Mouse (Mus musculus): ENCODE data around the gene Pigw. TPM values are rescaled to one million over a fixed set of nuclear protein-coding genes. Genes with fewer than 3 reads are reported as not detected.
A peak's percentile ranks its signal among the peaks of the same experiment; 100 is the strongest.
"Not testable (repeated sequence)": the region's sequence is repeated elsewhere in the genome, so short reads cannot be mapped to it uniquely, and the experiment has no call there.

The Pigw gene
- polyA plus RNA-seq, 1 experiment from 2014 or later, result 2.0 TPM

DNA sequence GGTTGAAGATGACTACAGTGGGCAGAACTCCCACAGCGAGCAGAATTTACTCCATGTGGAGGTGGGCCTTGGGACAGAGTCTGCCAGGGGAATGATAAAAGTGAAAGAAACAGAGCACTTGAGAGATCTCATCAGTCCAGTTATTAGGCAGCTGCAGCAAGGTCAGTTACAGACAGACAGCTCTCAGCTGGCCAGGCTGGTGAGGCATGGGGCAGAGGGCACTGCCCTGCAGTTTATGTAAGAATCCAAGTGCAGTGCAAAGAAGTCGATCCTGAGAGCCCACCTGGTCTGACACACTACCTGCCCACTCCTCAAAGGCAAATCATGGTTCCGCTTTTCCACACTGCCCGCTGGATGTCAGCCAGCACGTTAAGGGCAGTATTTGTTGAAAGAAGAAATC is 6.2 kb upstream of the Pigw start:
- WGBS (ENCODE audit: insufficient replicate concordance), result 87% methylated on average over 5 of the region's 5 CpGs
- H3K4me2 ChIP-seq, result no peak overlapping the region
- H3K4me1 ChIP-seq (ENCODE audit: control insufficient read depth, insufficient read depth, low read length), result peaks cover 2% of the 10 kb centered on the region
- ATAC-seq (replicated peaks; ENCODE audit: insufficient number of reproducible peaks, low FRiP score, low TSS enrichment), result no peak
- peaks cover 31% of the 10 kb centered on the region for H3K36me3 ChIP-seq (ENCODE audit: control insufficient read depth, insufficient read depth, low read length)
- no peaks in the 10 kb centered on the region for H3K9me3 ChIP-seq (replicated peaks; ENCODE audit: control insufficient read depth, low read length)
- no peak overlapping the region for H3K9ac ChIP-seq (ENCODE audit: low read depth, low read length)
- H3K4me3 ChIP-seq (ENCODE audit: low read depth, low read length), result no peak overlapping the region
- H3K27ac ChIP-seq (ENCODE audit: low read depth, low read length), result no peak overlapping the region
- H3K27me3 ChIP-seq (ENCODE audit: control insufficient read depth, insufficient read depth, low read length), result no peaks in the 10 kb centered on the region

DNA sequence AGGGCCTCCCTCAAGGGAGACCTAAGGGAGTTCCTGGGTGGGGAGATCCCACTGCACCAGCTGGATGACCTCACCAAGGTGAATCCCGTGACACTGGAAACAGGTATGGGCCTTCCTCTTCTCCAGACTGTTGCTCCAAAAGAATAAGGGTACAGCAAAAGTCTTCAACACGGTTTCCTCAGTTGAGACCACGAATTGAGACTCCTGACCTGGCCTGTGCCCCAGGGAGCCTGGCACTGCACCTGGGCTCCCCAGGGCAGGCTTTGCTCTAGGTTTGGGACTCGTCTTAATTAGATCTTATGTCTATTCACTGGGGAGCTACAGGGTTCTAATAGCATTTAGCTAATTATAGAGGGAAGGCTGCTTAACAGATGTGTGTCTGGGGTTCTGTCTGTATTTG is 5.2 kb upstream of the Pigw start:
- no peak for ATAC-seq (replicated peaks; ENCODE audit: insufficient number of reproducible peaks, low FRiP score, low TSS enrichment)
- H3K4me1 ChIP-seq (ENCODE audit: control insufficient read depth, insufficient read depth, low read length), result peaks cover 6% of the 10 kb centered on the region
- 85% methylated on average over 4 of the region's 4 CpGs for WGBS (ENCODE audit: insufficient replicate concordance)

DNA sequence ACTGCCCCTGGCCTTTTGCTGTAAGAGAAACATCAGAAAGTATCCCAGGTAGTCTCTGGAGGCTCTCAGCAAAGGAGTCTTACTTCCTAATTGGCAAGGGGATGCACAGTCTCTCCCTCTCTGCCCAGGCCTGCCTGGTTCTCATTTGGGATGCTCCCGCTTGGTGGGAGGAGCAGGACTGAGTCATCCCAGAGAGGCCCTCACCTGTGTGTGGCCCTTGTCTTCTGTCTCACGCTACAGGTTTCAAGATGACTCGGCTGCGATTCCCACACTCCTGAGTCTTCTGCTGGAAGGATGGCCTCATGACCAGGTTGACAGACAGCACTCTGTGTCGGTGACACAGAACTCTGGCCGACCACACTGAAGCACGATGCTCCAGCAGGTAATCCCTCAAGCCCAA is 2.3 kb upstream of the Pigw start:
- H3K27me3 ChIP-seq (ENCODE audit: control insufficient read depth, insufficient read depth, low read length), result no peaks in the 10 kb centered on the region
- H3K9me3 ChIP-seq (replicated peaks; ENCODE audit: control insufficient read depth, low read length), result no peaks in the 10 kb centered on the region
- H3K4me3 ChIP-seq (ENCODE audit: low read depth, low read length), result no peak overlapping the region
- WGBS (ENCODE audit: insufficient replicate concordance), result 90% methylated on average over 7 of the region's 7 CpGs
- no peak overlapping the region for H3K27ac ChIP-seq (ENCODE audit: low read depth, low read length)
- H3K9ac ChIP-seq (ENCODE audit: low read depth, low read length), result no peak overlapping the region
- peaks cover 6% of the 10 kb centered on the region for H3K4me1 ChIP-seq (ENCODE audit: control insufficient read depth, insufficient read depth, low read length)
- no peak overlapping the region for H3K4me2 ChIP-seq
- H3K36me3 ChIP-seq (ENCODE audit: control insufficient read depth, insufficient read depth, low read length), result peaks cover 22% of the 10 kb centered on the region
- ATAC-seq (replicated peaks; ENCODE audit: insufficient number of reproducible peaks, low FRiP score, low TSS enrichment), result no peak

More for the DNA sequence above, 5.2 kb upstream of the Pigw start:
- Histone ChIP-seq H3K9me3 (replicated peaks; ENCODE audit: control insufficient read depth, low read length) (no peaks in the 10 kb centered on the region), H3K36me3 (ENCODE audit: control insufficient read depth, insufficient read depth, low read length) (peaks cover 31% of the 10 kb centered on the region), H3K4me3 (ENCODE audit: low read depth, low read length) (no peak overlapping the region), H3K27ac (ENCODE audit: low read depth, low read length) (no peak overlapping the region), H3K27me3 (ENCODE audit: control insufficient read depth, insufficient read depth, low read length) (no peaks in the 10 kb centered on the region), H3K9ac (ENCODE audit: low read depth, low read length) (no peak overlapping the region), H3K4me2 (no peak overlapping the region)

DNA sequence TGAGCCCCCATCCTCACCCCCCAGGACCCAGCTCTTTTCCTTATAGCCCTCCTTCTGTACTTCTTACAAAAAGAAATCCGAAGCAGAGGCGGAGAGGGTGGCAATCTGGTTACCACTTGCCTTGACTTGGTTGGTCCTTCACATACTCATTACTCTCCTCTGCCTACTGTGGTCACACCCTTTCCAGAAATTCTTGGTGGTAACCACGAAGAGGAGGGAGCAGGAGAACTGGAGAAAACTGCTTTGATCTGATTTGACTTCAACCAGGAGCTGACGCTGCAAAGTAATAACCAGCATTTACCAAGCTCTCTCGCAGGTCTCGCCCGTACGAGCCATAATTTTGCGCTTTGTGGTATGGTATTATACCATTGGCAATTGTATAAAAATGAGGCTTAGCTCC is 886 bp upstream of the Pigw start:
- H3K27me3 ChIP-seq (ENCODE audit: control insufficient read depth, insufficient read depth, low read length), result no peaks in the 10 kb centered on the region
- H3K9me3 ChIP-seq (replicated peaks; ENCODE audit: control insufficient read depth, low read length), result no peaks in the 10 kb centered on the region
- peaks cover 17% of the 10 kb centered on the region for H3K36me3 ChIP-seq (ENCODE audit: control insufficient read depth, insufficient read depth, low read length)
- H3K4me1 ChIP-seq (ENCODE audit: control insufficient read depth, insufficient read depth, low read length), result peaks cover 6% of the 10 kb centered on the region
- H3K27ac ChIP-seq (ENCODE audit: low read depth, low read length), result peak overlapping the region; percentile 95
- H3K4me2 ChIP-seq, result peak overlapping the region; percentile 65
- ATAC-seq (replicated peaks; ENCODE audit: insufficient number of reproducible peaks, low FRiP score, low TSS enrichment), result no peak
- peak overlapping the region; percentile 97 for H3K9ac ChIP-seq (ENCODE audit: low read depth, low read length)
- peak overlapping the region; percentile 88 for H3K4me3 ChIP-seq (ENCODE audit: low read depth, low read length)
- 57% methylated on average over 9 of the region's 9 CpGs for WGBS (ENCODE audit: insufficient replicate concordance)

DNA sequence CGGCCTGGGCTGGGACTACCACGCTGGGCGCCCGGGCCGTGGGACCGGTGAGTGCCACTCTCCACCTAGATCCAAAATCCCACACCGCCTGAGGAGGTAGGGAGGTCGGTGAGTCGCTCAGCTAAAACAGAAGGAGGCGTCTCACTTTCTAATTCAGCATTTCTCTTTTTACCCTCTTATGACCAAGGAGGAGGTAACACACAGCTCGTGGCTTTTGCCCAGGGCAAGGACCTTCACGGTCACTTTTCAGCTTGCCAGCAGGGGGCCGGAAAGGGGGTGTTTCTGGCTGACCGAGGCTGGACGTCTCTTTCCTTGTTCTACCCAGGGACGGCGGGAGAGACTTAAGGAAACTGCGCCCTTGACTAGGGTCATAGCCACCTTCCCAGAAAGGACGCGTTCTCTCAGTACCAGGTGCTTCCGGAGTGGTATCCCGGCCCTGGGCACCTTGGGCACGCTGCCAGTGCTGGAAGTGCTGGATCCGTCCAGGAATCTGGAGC is 428 bp upstream of the Pigw start:
- H3K36me3 ChIP-seq (ENCODE audit: control insufficient read depth, insufficient read depth, low read length), result peaks cover 14% of the 10 kb centered on the region
- peak overlapping the region; percentile 65 for H3K4me2 ChIP-seq
- H3K27ac ChIP-seq (ENCODE audit: low read depth, low read length), result peak overlapping the region; percentile 95
- no peaks in the 10 kb centered on the region for H3K9me3 ChIP-seq (replicated peaks; ENCODE audit: control insufficient read depth, low read length)
- no peaks in the 10 kb centered on the region for H3K27me3 ChIP-seq (ENCODE audit: control insufficient read depth, insufficient read depth, low read length)
- ATAC-seq (replicated peaks; ENCODE audit: insufficient number of reproducible peaks, low FRiP score, low TSS enrichment), result peak; percentile 58
- H3K4me3 ChIP-seq (ENCODE audit: low read depth, low read length), result peak overlapping the region; percentile 88
- WGBS (ENCODE audit: insufficient replicate concordance), result under 1% methylated on average over 24 of the region's 24 CpGs
- peaks cover 6% of the 10 kb centered on the region for H3K4me1 ChIP-seq (ENCODE audit: control insufficient read depth, insufficient read depth, low read length)
- peak overlapping the region; percentile 97 for H3K9ac ChIP-seq (ENCODE audit: low read depth, low read length)

DNA sequence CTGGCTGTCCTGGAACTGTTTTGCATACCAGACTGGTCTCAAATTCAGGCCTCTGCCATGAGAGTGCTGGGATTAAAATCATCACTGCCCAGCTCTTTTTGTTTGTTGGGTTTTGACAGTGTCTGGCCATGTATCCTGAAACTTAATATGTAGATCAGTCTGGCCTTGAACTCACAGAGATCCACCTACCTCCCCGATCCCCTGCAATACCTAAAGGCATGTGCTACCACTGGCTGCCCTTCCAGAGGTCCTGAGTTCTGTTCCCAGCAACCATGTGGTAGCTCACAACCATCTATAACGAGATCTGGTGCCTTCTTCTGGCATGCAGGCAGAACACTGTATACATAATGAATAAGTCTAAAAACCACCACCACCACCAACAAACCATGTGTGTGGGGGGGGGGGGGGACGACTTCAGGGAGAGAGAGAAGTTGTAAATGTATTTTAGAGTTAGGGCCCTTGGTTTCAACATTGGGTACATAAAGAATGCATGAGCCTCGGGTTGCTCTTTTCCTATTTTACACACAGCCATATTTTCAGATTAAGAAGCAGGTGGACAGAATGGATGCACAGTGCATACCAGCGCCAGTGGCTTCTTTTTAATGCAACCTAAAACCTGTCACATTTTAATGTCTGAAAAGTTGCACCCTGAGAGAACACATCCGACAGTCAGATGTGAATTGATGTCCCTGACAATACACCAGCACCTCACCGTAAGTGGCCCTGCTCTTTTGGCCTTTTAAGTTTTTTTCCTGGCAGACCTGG is 896 bp downstream of the Pigw start:
- Histone ChIP-seq H3K27ac (ENCODE audit: low read depth, low read length) (peak overlapping the region; percentile 95), H3K9ac (ENCODE audit: low read depth, low read length) (peak overlapping the region; percentile 97), H3K4me2 (peak overlapping the region; percentile 65), H3K9me3 (replicated peaks; ENCODE audit: control insufficient read depth, low read length) (no peaks in the 10 kb centered on the region), H3K27me3 (ENCODE audit: control insufficient read depth, insufficient read depth, low read length) (no peaks in the 10 kb centered on the region), H3K4me1 (ENCODE audit: control insufficient read depth, insufficient read depth, low read length) (peaks cover 6% of the 10 kb centered on the region), H3K4me3 (ENCODE audit: low read depth, low read length) (peak overlapping the region; percentile 88), H3K36me3 (ENCODE audit: control insufficient read depth, insufficient read depth, low read length) (0 out of 2 replicates have a peak, but pooled peaks cover 5% of the 10 kb centered on the region)
- WGBS (ENCODE audit: insufficient replicate concordance), result 23% methylated on average over 7 of the region's 7 CpGs
- no peak for ATAC-seq (replicated peaks; ENCODE audit: insufficient number of reproducible peaks, low FRiP score, low TSS enrichment)

DNA sequence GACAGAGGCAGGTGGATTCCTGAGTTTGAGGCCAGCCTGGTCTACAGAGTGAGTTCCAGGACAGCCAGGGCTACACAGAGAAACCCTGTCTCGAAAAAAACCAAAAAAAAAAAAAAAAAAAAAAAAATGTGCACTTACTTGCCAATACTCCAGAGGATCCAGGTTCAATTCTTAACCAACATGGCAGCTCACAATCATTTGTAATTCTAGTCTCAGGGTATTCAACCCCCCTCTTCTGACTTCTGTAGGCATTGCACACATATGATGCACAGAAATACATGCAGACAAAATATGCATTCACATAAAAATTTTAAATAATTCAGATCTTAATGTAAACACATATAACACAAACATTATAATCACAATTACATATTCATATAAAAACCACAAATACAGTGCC is 4.1 kb downstream of the Pigw start:
- not testable (repeated sequence) for H3K9me3 ChIP-seq (replicated peaks; ENCODE audit: control insufficient read depth, low read length); H3K27me3 ChIP-seq (ENCODE audit: control insufficient read depth, insufficient read depth, low read length); H3K4me3 ChIP-seq (ENCODE audit: low read depth, low read length); H3K27ac ChIP-seq (ENCODE audit: low read depth, low read length); H3K36me3 ChIP-seq (ENCODE audit: control insufficient read depth, insufficient read depth, low read length); H3K4me2 ChIP-seq; H3K9ac ChIP-seq (ENCODE audit: low read depth, low read length); ATAC-seq (replicated peaks; ENCODE audit: insufficient number of reproducible peaks, low FRiP score, low TSS enrichment); H3K4me1 ChIP-seq (ENCODE audit: control insufficient read depth, insufficient read depth, low read length)
- no CpG with 5 or more reads among the region's 1 CpGs for WGBS (ENCODE audit: insufficient replicate concordance)

DNA sequence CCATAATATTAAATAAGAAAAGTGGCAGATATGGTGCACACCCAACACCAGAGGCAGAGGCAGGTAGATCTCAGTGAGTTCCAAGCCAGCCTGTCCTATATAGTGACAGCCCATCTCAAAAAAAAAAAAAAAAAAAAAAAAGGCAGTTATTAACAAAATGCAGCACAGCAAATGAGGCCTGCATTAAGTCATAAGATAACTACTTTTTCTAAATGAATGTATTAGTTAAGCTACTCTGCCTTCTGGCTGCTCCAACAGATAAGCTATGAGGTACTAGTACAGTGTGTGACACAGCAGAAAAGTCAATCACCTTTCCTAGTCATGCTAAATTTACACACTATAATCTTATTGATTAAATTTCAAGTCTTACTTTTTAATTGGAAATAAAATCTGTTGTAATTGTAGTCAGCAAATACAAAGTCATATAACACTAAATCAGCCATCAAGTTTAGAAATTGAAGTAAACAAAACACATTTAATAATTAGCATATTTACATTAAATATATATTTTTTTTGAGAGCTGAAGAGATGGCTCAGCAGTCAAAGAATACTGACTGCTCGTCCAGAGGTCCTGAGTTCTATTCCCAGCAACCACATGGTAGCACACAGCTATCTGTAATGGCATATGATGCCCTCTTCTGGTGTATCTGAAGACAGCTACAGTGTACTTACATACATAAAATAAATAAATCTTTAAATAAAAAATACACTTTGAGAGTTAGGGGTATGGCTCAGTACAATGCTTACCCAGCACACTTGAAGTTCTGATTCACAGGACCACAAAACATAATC is 6.8 kb downstream of the Pigw start:
- Histone ChIP-seq H3K27me3 (ENCODE audit: control insufficient read depth, insufficient read depth, low read length) (no peaks in the 10 kb centered on the region), H3K36me3 (ENCODE audit: control insufficient read depth, insufficient read depth, low read length) (no peaks in the 10 kb centered on the region), H3K4me3 (ENCODE audit: low read depth, low read length) (no peak overlapping the region), H3K4me1 (ENCODE audit: control insufficient read depth, insufficient read depth, low read length) (no peaks in the 10 kb centered on the region; the same call in 1 of the 2 replicates), H3K9me3 (replicated peaks; ENCODE audit: control insufficient read depth, low read length) (no peaks in the 10 kb centered on the region), H3K4me2 (no peak overlapping the region; the same call in 1 of the 2 replicates), H3K27ac (ENCODE audit: low read depth, low read length) (no peak overlapping the region), H3K9ac (ENCODE audit: low read depth, low read length) (no peak overlapping the region)
- ATAC-seq (replicated peaks; ENCODE audit: insufficient number of reproducible peaks, low FRiP score, low TSS enrichment), result no peak
- 62% methylated on average over 1 of the region's 1 CpGs for WGBS (ENCODE audit: insufficient replicate concordance)

Measured in heart, embryonic 11.5 days (tissue).